Mouse (Mus musculus) Muller cell, postnatal 12 days (primary cell): ENCODE measurements around the gene Irf7.
"Not testable (repeated sequence)": the region's sequence is repeated elsewhere in the genome, so short reads cannot be mapped to it uniquely, and the experiment has no call there.

Source experiments
- DNase-seq: peaks from one replicate; pipeline ENCODE4 v3.0.0-alpha.2; 2015; ENCODE audit errors: inconsistent ontology term

Irf7 gene

DNA sequence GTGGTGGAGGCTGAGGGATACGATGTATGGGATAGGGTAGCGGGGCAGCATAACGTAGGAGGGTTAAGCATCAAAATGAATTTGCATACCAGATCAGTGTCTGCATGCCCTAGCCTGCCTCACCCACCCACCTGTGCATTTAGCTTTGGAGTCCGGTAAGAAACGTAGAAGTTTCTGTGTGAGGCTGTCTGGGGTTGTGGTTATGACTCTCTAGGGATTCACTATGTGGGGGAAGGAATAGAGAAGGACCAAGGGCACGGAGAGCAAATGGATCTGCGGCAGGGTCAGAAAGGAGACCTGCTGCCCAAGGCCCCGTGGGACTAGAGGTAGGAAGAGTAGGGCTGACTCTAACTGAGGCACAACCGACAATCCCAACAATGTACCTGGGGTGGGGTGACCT, 9.1 kb upstream of the Irf7 start:
- no peak for DNase-seq

DNA sequence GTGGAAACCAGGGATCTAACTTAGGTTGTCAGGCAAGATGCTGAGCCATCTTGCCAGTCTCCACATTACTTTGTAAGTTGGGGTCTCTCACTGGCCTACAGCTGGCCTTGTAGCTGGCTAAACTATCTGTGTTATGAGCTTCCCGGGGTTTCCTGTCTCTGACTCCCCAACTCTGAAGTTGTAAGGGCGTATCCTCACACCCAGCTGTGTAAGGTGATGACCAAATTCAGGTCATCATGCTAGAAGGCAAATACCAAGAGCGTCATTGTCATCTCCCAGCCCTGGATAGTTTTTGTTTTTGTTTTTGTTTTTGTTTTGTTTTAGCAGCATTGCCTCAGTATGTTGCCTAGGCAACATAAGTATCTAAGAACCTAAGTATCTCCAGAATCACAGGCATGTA, 4.3 kb upstream of the Irf7 start:
- no peak for DNase-seq

DNA sequence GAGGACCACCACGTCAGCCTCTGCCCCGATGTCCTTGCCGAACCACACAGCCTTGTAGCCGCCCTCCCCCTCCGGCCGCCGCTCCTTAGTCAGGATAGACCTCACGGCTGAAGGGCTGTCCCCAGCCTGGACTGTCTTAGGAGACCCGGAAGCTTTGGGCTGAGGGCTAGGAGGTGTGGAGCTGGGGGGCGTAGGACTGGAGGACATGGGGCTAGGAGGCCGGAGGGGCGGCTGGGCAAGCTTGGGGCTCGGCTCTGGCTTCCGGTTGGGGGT, 2.9 kb upstream of the Irf7 start:
- DNase-seq = no peak

DNA sequence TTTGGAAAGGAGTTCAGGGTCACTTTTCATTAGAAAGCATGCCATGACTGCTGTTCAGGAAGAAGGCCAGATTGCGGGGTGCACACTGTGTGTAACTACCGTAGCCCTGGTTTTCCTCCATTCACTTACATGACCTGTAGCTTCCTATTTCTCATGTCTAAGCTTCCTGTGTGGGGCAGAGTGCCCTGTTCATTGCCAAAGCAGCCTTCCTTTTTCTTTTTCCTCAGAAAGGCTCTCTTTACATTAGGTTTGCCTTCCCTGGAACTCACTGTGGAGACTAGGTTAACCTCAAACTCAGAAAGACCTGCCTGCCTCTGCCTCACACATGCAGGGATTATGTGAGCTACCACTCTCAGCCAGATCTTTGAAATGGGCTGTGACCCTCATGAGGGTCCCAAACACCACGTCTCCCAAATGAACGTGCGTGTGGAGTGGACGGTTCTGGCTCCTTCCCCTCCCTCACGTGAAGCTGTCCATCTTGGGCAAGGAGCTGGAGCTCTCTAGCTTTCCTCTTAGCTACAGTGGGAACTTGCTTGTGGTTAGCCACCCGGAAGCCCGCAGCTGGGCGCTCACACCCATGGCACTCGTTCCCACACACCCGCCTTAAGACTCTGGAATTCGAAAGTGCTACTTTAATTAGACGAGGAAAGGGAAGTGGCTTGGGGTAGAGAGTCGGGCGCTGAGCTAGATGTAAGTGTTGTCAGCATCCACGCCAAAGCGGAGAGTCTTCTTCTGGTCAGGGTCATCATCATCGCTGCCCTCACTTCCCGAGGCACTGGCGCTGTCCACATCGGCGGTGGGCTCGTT, 2.4 kb upstream of the Irf7 start:
- DNase-seq = no peak

DNA sequence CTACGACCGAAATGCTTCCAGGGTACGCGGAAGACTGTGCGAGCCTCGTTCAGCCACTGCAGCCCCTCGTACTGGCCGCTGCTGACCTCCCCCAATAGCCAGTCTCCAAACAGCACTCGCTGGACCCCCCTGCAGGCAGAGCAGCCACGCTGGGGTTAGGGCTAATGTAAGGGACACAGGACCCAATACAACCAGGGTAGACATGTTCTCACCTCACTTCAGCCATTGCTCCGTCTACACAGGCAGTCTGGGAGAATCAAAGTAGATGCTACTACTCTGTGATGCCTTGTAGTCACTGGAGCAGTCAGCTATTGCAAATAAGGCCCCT, 906 bp downstream of the Irf7 start:
- DNase-seq = no peak

DNA sequence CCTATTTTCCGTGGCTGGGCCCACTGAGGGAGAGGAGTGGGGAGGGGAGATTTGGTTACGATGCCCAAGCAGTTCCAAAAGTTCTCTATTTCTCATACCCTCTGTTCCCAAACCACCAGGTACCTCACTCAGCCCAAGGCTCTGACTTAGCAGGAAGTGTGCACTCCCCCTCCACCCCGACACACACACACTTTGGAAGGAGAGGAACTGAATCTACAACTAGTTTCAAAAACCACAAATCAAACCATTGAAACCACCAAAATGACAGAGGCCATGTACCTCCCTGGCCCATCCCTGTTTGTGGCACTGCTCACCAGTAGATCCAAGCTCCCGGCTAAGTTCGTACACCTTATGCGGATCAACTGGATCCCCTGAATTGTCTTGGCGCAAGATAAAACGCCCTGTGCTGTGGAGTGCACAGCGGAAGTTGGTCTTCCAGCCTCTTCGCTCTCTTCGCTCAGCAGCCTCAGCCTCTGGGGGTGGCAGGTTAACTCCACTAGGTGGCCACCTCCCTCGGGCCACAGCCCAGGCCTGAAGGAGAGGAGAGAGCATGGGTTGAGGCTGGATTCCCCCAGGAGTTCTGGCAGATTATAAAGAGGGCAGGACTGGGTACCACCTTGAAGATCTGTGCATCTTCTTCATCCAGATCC, 1.4 kb downstream of the Irf7 start:
- DNase-seq = peak; percentile 63

DNA sequence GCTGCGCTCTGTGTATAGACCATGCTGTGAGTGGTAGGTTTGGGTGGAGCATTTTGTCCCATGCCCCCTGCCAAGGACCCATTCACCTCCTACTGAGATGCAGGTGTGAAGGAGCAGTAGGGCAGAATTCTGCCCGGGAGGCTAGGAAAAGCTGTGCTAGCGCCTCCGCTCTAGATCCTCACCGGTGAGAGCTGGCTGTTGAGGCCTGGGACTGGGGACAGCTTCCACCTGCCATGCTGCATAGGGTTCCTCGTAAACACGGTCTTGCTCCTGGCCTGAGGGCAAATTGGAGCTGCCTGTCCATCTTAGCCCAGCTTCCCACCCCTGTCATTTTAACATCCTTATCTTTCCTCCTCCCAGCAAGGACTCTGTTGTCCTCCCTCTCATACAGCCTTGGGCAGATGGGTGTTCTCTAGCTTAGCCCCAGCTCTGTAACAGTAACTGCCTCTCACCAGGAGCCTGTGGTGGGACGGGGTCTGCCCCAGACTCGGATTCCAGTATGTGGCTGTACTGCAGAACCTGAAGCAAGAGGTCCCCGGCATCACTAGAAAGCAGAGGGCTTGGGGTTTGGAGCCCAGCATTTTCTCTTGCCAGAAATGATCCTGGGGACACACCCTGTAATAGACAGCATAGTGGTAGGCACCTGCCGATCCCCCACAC, 2.1 kb downstream of the Irf7 start:
- no peak for DNase-seq

DNA sequence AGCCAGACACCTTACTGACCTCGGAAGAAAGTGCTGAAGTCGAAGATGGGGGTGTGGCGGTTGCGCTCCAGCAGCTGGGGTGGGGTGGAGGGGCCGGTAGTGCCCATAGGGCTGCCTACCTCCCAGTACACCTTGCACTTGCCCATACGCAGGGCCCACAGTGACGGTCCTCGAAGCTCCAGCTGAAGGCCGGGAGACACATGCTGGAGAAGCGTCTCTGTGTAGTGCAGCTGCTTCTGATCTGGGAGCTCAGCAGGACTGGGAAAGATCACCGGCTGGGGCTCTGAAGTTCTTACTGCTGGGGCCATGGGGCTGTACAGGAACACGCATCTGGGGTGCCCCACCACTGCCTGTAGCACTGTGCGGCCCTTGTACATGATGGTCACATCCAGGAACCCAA, 2.6 kb downstream of the Irf7 start:
- no peak for DNase-seq

DNA sequence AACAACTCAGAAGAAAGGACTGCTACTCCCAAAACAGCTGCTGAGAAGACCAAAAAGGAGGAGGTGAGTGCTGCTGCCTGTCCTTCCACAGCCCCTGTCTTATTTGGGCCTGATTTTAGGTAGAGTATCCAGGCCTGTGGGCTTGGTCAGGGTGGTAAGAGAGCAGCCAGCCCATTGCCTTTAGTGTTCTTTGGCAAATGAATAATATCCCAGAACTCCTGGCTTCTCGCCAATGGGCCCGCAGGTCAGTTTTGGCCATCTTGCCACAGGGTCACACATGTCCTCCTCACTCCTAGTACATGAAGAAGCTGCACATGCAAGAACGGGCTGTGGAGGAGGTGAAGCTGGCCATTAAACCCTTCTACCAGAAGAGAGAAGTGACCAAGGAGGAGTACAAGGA, 4.8 kb downstream of the Irf7 start:
- DNase-seq = no peak

DNA sequence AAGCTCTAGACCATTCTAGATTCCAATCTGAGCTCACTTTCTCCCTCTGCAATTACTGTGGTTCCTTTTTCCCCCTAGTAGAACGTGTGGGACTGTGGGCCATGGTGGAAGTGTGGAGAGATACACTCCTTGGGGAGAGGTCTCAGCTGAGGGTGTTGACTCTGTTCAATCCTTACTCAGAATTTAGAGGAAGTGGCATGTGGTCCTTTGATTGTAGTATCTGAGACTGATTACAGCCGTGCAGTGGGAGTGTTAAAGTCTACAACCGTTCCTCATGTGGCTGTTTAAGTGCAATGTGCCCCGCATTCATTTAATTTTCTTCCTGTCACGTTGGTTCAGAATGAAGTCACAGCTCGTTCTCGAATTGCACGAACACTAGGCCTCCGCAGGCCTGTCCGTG, 10.1 kb downstream of the Irf7 start:
- DNase-seq = no peak

DNA sequence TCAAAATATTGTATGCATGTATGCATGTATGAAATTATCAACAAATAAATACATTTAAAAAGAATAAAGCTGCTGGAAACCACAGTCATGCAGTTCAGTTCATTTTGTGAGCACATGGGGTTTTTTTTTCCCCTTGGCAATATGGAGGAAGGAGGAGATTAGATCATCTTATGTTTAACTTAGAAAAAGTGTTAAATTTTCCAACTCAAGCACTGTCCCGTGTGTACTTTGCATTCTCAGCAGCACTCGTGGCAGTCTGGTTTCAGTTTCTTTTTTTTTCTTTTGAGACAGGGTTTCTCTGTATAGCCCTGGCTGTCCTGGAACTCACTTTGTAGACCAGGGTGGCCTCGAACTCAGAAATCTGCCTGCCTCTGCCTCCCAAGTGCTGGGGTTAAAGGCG, 15.8 kb downstream of the Irf7 start:
- DNase-seq = not testable (repeated sequence)

DNA sequence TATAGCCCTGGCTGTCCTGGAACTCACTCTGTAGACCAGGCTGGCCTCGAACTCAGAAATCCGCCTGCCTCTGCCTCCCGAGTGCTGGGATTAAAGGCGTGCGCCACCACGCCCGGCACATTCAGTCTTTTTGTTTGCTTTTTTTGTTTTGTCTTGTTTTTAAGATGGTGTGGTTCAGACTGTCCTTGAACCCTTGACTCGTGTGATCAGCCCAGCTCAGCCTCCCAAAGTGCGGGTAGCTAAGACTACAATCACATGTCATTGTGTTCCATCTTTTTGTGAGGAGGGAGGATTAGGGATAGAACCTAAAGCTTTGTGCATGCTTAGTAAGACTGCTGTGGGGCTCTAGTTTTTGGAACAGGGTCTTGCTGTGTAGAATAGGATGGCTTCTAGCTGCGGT, 34.7 kb downstream of the Irf7 start:
- no peak for DNase-seq

DNA sequence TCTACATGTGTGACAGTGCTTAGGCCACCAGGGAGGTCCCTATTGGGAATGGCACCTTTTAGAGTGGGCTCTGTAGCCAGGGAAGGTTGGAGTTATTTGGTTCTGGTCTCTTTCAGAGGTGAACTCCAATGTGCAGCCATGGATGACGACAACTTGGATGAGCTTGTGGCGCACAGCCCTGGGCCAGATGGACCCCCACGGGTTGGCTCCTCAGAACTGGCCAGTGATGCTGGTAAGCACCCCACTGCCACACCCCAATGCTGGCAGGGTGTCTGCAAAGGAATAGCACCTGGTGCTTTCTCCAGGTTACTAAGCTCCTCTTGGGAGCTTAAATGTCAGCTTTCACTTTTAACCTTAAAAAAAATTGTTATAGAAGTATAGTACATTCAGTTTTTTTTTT, 35.2 kb downstream of the Irf7 start:
- no peak for DNase-seq

DNA sequence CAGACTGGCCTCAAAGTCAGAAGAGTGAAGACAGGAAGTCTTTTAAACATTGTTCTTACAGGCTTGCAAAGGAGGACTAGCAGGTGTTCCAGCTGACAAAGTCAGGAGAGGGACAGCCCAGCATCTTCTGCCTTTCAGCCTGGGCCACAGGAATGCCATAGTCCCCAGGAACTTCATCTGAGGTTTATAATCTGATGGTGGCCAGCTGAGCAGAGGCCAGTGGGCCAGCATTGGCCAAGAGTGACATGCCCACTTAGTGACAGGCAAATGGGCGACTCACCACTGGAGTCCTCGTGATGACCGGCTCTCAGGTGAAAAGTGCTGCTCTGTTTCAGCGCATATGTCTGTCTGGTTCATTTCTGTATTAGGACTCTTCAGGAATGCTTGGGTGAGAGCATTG, 35.7 kb downstream of the Irf7 start:
- DNase-seq = peak; percentile 35

DNA sequence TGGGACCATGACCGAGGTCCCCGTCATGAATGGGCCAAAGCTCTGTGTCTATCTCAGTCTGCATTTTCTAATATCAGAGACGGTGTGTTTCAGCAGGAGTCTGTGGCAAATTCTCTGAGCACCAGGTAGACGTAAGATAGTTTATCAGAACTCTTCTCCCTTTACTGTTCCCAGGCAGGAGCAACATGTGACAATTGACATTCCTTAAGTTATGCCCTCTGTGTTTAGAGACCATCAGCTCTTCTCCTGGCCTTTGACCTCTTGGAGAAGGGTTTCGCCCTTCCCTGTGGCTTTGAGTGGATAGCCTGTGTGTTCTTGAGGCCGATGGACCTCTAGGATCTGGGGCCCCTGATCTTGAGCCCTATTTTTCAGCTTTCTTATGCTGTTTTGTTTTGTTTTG, 36.6 kb downstream of the Irf7 start:
- DNase-seq = no peak

DNA sequence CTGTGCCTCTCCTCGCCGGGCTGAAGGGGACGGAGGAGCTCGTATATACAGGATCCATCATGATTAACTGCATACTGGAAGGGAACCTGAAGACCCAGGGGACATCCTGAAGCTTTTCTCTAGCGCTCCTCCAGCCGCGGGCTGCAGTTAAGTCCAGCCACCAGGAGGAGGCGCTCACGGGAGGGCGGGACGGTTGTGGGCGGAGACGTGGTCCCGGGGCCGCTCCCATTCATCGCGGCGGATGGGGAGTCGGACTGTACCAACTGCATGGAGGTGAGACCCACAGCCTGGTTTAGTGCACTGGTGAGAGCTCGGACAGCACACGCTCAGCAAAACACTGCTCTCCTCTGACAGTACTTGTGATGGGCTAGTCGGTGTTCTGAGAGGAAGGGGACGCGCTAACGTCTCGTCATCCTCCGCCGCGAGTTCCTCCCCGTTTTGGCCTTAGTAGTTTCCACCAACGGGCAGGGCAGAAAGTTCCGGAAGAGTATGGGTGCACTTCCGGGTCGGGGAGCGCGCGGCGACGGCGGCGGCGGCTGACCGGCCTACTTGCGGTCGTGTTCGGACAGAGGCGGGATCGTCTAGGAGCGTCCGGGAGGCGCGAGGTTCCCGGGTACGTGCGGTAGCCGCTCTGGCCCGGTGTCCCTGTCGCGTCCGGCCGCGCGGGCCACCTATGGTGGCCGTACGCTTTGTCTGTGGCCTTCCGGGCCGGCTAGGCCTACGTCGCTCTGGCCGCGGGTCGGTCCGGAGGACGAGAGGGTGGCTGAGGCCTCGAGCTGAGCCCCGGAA, 37.8 kb downstream of the Irf7 start, which contains the start of gene Phrf1:
TSS of gene Phrf1 (plus strand) at position 506 of the 789 bp plus-strand sequence.
- peak; percentile 93 for DNase-seq

DNA sequence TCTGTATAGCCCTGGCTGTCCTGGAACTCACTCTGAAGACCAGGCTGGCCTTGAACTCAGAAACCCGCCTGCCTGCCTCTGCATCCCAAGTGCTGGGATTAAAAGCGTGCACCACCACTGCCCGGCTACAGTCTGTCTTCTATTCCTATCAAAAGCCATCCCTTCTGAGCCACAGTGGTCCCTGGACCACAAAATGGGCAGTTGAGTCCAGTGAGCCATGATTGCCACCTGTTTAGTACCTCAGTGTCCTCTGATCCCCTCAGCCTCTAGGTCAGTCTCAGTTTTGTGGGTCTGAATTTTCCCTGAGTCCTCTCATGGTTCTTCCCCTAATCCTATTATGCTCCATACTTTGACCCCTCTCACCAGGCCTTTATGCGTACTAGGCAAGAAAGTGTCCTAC, 38.5 kb downstream of the Irf7 start:
- DNase-seq = no peak

DNA sequence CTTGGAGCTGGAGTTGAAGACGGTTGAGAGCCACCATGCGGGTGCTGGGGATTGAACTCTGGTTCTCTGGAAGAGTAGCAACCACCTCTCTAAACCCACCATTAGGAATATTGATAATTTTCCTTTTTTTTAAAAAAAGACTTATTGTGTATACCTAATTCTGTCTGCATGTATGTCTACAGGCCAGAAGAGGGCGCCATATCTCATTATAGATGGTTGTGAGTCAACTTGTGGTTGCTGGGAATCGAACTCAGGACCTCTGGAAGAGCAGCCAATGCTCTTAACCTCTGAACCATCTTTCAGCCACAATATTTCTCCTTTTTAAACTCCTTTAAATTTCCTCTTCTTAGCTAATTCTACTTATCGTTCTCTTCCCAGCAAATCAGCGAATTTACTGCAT, 39.7 kb downstream of the Irf7 start:
- DNase-seq = no peak

DNA sequence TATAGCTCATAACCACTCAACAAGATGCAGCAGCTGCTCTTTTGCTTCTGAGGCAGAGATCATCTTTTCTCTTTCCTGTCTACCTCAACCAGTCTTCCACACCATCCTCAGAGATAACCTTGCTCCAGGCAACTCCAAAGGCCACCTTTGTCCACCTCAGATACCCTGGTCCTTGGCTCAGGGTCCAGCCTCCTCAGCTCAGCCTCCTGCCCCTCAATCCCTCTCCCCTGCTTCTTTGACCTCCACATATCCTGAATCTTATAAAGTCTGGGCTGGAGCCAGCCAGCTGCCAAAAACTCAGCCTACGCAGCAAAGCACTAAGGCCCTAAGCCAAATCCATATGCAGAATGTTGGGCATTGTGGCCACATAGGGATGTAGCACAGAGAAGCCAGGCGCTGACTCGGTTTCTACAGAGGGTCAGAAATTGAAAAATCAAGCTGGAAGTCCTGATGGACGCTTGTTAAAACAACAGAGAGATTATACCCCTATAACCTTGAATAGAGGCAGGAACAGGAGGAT, 43.5 kb downstream of the Irf7 start:
- no peak for DNase-seq

DNA sequence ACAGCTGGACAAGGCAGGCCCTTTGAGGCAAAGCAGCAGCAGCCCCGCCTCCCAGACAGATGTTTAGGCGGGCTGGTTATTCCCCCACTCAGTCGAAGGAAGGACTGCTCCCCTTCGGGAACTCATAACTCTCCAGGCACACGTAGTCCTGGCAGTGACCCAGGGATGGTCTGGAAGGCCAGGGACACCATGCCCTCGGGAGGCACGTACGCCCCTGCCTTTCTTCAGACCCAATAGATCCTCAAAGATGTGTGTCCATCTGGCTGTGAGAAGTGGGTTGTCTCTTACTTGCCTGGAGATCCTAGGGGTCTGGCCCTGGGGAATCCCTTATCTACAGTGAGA, 44.2 kb downstream of the Irf7 start:
- DNase-seq = no peak

DNA sequence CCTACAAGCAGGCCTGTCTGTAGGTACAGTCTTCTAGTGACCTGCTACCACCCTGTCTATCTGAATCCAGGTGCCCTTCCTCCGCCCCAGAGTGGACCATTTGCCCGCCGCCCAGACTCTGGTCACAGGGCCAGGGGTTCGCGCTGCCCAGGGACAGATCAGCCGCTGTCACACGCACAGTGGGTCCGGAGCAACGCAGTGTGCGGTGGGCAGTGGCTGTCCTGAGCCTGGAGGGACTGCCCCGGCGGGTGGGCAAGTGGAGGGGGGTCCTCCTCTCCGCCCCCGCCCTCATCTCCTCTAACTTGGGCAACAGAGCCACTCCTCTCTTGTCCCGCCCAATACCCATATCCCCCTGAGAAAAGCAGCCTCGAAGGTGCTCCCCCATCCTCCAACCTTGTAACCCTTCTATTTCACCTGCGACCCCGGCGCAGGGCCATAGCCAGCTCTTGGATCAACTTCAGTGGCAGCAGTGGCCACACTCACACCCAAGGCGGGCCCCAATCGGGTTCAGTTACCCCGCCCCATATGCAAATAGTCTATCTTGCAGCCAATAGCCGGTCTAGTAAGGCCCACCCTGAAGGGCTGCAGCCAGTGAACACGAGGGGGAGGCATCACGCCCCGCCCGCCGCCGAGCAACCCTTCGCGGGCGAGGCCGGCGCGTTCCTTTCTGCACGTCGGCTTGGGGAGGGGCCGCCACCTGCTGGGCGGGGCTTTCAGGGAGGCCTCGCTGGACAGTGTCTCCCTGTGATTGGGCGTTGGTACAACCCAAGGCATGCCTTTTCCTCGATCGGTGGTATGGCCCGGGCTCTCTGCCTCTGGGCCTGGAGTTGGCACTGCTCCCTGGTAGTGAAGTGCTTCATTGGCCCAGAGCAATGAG, 44.8 kb downstream of the Irf7 start:
- DNase-seq = peak; percentile 100

DNA sequence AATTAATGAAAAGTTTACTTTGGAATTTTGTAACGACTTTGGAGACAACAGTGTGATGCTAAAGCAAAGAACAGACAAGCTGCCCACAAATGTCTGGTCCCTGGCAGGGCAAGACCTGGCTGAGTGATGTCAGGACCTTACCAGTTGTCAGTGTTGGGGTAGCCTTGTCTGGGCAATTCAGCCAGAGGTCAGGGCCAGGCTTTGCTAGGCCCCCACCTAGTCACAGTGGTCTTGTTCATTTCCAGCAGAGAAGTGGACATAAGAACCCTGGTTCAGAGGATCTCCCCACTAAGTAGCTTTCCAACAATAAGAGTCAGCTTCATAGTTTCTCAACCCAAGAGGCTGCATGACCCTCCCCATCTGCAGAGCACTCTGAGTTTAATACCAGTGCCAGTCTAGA, 45.9 kb downstream of the Irf7 start:
- DNase-seq = no peak
